Mouse (Mus musculus) v-Abl transformed pro-B cells (cell line): ENCODE results near the gene Qser1.
"Not testable (repeated sequence)": the region's sequence is repeated elsewhere in the genome, so short reads cannot be mapped to it uniquely, and the experiment has no call there.

Source experiments
- in situ Hi-C, 2 experiments: fragments of 400-800 bp; cut with MboI; formaldehyde crosslinking; loops; one replicate each; pipeline ENCODE4 v1.15.1; 2025; ENCODE audit not compliant: unreplicated experiment in 2 of 2

Gene Qser1

GRCm38 (mm10) chr2:104826191-104826590, 9.6 kb upstream of the Qser1 start:
- in situ Hi-C loops = no loop called here

DNA sequence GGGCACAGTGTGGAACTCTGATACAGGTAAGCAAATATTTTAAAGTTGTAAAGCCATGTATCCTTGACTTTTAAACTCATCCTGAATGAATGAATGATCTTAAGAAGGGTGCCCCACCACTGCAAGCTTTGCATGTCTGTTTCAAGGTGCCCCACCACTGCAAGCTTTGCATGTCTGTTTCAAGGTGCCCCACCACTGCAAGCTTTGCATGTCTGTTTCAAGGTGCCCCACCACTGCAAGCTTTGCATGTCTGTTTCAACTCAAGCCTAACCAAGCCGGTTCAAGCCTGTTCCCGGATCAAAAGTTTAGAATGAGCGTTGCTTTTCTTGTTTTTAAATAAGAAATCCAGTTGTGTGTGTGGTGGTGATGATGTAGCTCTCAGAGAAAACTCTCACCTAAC, 2.2 kb upstream of the Qser1 start:
- in situ Hi-C loops = not testable (repeated sequence)

DNA sequence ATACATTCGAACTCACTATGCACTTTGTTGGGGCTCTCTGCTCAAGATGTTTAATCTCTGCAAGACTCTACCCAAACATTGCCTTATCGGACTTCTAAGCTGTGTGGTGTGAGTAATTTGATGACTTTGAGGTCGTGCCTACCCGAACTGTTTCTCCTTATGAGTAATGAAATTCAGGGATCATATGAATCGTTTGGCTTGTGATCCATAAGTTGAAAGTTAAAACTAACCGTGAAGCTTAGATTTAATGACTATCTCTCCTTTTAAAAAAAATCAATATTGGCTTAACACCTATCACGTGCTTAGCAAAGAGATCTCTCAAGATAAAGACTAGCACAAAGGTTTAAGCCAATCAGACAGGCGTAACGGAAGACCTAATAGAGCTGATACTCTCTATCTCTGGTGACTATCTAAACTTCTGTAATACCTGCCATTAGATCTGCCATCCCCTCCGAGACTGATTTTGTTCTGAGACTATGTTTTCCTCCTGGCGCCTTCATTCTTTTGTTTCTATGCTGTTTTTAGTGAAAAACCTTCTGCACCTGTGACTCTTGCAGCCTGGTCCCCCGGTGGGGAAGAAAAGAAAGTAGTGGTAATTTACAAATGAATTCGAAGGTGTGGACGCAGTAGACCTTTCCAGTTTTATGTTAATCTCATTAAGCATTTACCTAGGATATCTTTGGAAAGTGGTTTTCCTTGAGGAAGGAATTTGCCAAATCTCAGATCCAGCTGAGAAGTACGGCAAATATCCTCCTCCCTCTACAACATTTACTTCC, 1.2 kb upstream of the Qser1 start:
- in situ Hi-C loops = no loop called here

DNA sequence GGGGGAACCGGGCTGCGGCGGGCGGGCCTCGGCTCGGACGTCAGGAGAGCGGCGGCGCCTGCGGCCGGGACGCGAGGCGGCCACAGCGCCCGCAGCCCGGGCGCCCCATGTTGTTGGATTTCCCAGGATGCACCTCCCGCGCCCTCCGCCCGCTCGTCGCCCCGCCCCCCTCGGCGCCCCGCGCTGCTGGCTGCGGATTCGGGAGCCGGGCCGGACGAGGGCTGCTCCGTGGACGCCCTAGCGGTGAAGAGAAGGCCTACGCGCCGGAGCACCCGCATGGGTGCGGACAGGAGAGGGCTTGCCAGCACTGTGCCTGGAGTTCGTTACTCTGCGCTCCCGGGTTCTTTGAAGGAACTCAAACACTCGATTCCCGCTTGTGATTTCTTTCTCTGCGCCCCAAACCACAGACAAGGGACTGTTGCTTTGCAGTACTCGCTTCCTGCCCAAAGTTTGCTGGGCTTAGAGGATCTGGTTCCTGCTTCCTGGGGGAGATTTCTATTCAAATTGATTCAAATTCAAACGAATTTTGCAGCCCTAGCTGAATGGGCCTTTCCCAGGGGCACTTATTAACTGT, 393 bp upstream of the Qser1 start:
- in situ Hi-C loops = no loop called here

DNA sequence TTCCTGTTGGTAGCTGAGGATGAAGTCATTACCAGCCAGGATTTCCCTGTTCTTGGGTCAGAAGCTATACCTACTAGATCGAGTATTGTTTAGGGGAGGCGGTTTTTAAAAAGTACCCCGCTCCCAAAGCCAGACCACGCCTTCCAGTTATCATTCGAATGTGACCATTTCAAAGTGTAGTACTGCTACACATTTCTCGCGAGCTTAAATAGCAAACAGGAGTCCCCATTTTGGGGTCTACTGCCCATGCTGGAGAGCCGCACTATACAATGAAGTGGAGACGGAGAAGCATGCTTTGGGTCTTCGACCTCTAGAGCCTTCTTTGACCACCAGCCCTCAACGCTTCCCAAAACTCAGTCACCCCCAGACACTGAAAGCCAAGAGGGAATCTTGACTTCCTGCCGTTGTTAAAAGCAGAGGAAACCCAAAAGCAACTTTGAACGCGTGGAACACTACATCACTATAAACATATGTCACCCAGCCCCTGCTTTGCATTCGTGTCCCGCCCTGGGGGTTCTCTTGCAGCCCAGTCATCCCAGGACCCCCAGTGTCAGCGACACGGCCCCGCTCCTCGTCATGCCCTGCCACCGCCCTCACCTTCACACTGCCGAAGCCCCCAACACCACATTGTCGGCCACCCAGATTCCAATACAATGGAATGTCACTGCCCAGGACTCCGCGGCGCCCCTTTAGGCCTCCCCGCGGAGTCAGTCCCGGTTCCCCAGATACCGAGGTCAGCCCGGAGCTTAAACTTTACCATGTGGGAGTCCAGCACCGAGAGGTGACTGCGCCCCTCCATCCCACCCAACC, 794 bp downstream of the Qser1 start:
- in situ Hi-C loops = no loop called here

GRCm38 (mm10) chr2:104814181-104814951, 2.2 kb downstream of the Qser1 start:
- in situ Hi-C loops = no loop called here

GRCm38 (mm10) chr2:104805435-104805834, 11.1 kb downstream of the Qser1 start:
- in situ Hi-C loops = no loop called here

DNA sequence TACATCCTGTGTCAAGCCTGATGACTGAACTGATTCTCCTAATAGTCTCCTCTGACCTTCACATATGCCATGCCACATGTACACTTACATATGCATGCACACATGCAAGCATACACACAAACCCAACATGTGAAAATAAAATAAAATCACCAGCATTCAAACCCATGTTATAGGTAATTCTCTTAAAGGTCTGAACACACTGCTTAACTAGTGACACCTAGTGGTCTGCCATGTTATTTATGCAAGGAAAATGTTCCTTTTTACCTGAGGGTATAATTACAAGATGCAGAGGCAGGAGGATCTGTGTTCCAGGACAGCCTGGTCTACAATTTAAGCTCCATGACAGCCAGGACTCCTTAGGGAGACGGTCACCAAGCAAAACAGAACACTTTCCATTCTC, 41.8 kb downstream of the Qser1 start:
- in situ Hi-C loops = loop anchor here in 1 of 2 experiments (10.0 to 25.0 kb wide), 2 partner anchors 337 to 640 kb away; no protein-coding TSS in a partner anchor

- in situ Hi-C loops = no loop called here
These were observed 47.9 kb downstream of the Qser1 start for GRCm38 (mm10) chr2:104768697-104769096.

DNA sequence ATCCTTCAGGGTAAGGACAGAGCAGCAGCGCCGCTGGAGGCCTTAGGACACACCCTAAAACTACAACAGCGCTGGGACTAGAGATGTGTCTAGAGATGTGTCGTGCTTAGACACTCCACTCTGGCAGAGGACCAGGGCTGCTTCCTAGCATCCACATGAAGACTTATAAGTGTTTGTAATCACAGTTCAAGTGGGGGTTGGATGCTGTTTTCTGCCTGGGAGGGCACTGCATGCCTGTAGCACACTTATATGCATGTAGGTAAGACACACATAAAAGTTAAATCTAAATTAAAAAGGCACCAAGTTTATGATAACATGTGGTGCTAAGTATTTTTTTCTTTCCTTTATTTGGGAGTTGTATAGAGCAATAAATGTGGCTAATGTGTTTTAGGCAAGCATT, 52.5 kb downstream of the Qser1 start:
- in situ Hi-C loops = no loop called here

- in situ Hi-C loops = no loop called here
These were observed 53.3 kb downstream of the Qser1 start for GRCm38 (mm10) chr2:104763134-104763703.

- in situ Hi-C loops = loop anchor here (5.0 to 10.0 kb wide), 4 partner anchors 63 to 616 kb away; no protein-coding TSS in a partner anchor
These were observed 65.9 kb downstream of the Qser1 start for GRCm38 (mm10) chr2:104750611-104751010.

DNA sequence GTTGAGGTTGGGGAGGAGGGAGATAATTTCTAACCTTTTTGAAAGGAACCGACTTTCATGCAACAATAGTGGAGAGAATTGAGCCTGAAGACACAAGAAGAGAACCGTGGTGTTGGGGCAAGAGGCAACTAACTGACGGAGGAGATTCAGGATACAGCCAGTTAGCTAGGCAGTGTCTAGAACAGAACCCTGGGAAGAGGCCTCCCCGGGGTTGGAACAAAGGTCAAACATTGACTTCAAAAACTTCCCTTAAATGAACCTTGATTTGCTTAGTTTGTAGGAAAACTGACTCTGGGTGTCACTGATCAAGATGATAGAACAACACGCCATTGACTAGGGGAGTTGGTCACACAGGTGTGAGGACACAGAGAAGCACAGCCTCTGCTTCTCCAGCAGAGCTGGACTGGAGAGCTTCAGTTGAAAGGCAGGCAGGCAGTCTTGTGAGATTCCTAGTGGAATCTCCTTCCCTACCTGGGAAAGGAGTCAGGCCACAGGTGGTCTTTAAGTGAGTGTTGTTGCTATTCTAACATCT, 67.8 kb downstream of the Qser1 start:
- in situ Hi-C loops = no loop called here

- in situ Hi-C loops = no loop called here
These were observed 70.3 kb downstream of the Qser1 start for GRCm38 (mm10) chr2:104746251-104746650.

GRCm38 (mm10) chr2:104743971-104744370, 72.6 kb downstream of the Qser1 start:
- in situ Hi-C loops = no loop called here

DNA sequence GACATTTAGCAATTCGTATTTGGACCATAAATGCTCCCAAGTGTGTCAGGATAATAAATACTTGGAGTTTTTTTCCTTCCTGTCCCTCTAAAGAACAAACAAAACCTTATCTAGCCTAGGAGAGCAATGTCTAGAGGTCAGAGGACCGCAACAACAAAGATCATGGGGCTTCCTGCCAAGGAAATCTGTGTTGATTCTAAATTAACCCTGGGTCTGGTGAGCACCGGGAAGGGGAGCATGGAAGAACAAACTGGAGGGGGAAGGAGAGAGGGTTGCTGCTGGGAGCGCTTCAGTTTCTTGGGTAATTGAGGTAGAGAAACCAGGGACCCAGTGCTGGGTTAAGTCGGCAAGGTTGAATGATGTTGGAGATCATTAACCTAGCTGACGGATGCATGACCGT, 73.4 kb downstream of the Qser1 start:
- in situ Hi-C loops = no loop called here

DNA sequence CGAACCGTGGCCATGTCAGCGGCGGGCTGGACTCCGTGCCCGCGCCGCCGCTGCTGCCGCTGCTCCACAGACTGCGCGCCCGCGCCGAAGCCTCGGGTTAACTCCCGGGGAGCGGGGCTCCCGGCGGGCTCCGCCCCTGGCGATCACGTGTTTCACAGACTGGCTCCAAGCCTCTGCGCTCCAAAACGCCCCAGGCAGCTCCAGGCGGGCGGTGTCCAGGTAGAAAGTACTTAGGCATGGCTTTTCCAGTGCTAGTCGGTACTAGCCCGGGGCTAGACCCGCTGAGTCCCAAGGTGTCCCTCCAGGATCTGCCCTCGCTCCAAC, 73.9 kb downstream of the Qser1 start, which contains the start of gene Depdc7:
Gene Depdc7, minus strand, starts transcription at position 138 of the 324 bp plus-strand sequence.
- in situ Hi-C loops = no loop called here

DNA sequence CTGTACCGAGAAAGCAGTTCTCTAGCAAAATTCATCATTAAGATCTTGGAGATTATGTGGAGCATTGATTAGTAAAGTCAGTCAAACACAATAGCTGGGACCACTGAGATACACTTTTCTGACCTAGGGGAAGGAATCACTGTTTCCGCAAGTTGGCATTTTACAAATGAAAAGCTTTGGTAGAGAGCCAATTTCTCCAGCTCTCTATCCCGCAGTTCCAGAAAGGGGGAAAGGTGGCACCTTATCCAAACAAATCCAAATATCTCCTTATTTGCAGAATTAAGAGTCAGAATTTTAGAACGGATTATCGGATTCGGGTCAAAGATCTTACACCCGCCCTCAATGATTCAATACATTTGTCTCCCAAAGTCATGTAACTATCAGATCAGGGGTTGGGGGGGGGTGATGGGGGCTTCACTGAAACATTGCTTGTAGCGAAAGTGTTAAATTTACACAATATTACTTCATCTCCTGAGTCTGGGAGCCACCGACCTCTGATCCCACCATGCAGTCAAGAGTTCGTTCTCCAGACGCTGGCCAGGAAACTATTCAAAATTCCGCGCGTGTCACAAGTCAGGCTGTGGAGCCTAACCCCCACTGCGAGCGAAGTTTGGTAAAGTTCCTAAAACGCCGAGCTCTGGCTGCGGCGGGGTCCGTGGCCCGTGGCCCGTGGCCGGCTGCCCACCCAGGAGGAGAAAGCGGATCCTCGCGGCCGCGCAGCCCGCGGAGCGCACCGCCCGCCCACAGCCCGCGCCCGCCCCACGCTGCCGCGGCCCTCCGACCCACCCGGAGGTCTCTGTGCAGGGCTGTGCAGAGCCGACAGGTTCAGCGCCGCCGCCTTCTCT, 74.4 kb downstream of the Qser1 start:
- in situ Hi-C loops = no loop called here
